Mouse (Mus musculus) cerebellum, postnatal 36 days (tissue): ENCODE results near the gene Wdr31.

ENCODE experiments used
- DNase-seq, 2 experiments: peaks; one replicate each; pipeline ENCODE4 v3.0.0; 2021 to 2022; ENCODE audit warnings: mixed read lengths in 2 of 2

Gene Wdr31

GRCm38 (mm10) chr4:62470598-62471051, at the start of gene Wdr31:
Gene Wdr31, minus strand, starts transcription at chr4:62470896.
- peak; percentile 80 to 82 for DNase-seq

DNA sequence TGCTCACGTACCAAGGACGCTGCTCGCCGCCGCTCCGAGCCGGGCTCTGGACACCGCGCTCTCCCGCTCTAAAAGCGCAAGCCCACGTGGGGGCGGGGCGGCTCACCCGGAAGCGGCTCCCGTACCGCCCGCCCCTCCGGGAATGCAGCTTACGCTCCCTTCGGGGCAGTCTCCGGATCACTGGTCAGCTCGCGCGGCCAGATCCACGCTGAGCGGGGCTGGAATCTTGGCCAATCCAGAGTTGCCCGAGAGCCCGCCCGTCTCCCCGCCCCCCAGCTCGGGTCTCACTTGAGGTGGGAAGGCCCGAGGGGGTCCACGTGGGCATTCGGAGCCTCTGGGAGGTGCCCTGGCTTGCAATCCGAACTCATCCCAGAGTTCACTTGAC, 49.1 kb upstream of the Wdr31 start, which contains the start of gene Alad:
TSS of gene Alad (minus strand) at position 70 of the 385 bp plus-strand sequence.
- peak; percentile 80 to 87 for DNase-seq

DNA sequence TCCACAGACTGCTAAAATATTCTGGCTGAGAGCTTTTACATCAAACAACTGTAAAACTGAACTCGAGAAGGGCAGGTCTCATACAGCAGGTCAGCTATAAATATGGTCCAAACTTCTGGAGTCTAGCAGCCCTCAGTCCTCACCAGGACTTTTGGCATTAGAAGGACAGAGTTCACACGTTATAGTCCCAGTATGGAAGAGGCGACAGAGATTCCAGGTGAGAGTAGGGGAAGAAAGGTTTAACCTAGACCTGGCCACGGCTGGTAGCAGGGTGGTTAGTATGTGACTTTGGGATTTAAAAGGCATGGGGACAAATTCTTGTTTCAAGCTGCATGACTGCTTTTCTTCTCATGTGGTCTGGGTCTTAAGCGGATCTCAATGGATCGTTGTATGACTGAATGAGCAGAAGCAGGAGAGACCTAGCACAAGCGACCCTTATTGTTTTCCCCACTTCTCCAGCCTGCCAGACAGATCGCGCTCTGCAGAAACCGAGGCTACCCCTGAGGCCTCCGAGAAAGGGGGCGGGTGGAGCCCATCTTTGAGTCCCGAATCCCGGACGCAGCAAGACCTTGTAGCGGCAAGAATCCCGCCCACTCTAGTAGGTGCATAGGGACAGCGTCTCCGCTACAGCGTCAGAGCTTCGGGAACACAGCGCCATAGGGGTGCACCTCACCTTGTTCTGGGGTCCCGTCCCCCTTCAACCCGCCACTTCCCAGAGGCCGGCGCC, 48.6 kb upstream of the Wdr31 start:
- DNase-seq, result no peak

DNA sequence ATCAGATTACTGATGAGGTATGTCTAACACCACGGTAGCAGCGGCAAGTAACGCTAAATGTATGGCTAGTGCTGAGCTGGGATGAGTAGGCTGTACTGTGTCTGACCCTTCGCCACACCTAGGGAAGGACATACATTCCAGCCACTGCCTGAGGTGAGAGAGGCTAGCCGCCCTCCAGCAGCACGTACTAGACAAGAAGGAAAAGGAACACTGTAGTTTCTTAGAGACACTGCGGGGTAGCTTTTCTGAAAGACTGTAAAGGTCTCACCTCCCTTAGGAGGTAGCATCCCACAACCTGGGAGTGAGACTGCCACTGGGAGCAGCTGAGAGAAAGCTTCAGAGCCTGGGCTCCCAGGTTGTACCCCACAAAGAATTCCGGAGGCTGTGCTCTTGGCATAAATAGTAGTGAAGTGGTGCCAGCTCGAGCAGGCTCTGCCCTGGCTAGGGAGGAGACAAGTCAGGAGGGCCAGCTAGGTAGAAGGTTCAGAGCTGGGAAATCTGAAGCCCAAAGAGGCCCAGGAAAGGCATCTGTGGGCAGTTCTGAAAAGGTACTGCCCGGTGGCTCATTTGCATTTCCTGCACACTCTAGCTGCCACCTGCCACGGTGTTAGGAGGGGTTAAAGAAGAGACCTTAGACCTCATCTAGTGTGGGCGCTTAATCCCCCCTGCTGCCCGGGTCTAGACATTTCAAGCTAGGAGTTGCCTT, 47.9 kb upstream of the Wdr31 start:
- DNase-seq, result peak; percentile 73 to 76

- no peak for DNase-seq
Measured at GRCm38 (mm10) chr4:62517538-62518415, 47.1 kb upstream of the Wdr31 start.

DNA sequence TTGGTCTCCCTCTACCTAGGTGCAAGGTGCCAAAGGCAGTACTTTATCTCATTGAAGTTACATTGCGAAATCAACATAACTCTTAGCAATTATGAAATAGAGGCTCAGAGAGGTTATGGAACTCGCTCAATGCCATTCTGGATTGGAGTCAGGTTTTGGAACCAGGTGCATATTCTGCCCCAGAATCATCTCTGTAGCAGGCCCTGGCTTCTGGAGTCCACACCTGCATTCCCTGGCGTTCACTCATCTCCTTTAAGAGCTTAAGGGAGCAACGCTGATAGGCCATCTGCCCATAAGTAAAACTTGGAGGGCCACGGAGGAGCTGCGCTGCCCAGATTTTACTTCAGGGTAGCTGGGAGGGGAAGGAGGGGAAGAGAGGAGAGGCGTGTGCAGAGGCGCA, 46.4 kb upstream of the Wdr31 start:
- no peak for DNase-seq

GRCm38 (mm10) chr4:62516579-62516978, 45.9 kb upstream of the Wdr31 start:
- no peak for DNase-seq

GRCm38 (mm10) chr4:62516079-62516478, 45.4 kb upstream of the Wdr31 start:
- DNase-seq, result peak; percentile 68 to 73

- peak in 1 of 2 experiments; percentile 46 for DNase-seq
Measured at GRCm38 (mm10) chr4:62515490-62515889, 44.8 kb upstream of the Wdr31 start.

DNA sequence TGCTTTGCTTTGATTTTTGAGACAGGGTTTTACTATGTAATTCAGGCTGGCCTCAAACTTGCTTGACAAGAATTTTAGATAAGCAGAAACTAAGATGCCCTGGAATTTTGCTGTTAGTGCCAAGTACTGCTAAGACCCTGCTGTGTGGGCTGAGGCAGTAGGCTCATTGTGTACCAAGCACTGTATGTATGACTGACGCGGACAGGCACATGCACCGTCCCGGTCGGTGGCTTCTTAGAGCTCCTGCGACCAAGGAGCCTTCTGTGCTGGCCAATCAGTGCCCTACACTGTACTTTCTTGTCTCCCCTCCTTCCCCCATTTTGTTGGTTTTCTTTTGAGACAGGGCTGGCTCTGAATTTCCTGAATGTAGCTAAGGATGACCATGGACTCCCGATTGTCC, 44.3 kb upstream of the Wdr31 start:
- DNase-seq, result no peak

GRCm38 (mm10) chr4:62513998-62514506, 43.4 kb upstream of the Wdr31 start:
- DNase-seq, result no peak

DNA sequence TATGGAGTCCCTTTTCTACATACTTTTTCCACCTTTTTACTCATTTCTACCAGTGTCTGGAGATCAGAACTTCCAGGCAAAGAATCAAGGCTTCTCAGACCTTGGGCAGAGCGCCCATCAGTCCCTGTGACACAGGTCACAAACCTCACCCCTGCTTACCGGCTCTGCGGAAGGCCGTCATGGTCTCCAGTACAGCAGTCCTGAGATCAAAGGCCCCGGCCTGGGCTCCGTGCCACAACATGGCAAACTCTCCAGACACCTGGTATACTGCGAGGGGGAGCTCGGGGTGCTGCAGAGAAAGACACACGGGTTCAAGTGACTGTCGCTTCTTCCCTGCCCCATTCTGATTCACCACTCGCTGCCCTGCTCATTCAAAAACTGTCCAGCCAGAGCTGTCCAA, 39.2 kb upstream of the Wdr31 start:
- peak in 1 of 2 experiments; percentile 39 for DNase-seq

DNA sequence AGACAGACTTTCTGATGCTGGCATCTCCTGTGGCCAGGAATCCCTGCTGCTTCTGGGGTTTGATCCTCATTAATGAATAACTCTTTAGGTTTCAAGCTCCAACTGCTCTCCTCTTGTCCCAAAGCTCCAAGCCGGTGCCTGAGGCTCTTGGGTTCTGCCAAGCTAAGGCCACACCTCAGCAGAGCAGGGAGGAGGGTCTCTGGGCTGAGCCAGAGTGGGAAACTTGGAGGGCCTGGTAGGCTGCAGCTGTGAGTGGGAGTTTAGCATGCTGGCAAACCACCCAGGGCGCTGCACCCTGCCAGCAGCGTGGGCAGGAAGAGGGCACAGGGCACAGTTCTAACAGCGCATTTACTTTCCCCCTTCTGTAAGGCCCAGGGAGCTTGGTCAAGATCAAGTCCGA, 38.1 kb upstream of the Wdr31 start:
- DNase-seq, result no peak

GRCm38 (mm10) chr4:62506798-62507197, 36.1 kb upstream of the Wdr31 start:
- DNase-seq, result peak; percentile 60

DNA sequence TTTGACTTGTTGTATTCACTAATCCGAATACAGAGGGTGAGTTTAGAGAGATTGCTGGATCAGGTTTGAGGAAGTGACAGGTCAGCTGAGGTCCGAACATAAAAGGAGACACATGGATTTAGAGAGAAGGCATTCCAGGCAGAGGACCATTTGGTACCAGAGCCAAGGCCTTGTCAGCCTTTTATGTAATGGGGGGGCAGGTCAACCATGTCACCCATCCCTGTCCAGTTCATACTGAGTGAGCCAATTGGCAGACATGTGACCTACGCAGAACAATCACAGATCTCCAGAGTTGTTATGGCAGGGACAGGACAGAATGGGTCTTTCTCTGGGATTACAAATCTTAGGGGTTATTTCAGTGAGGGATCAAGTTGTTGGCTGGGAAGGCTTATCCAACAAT, 35.3 kb upstream of the Wdr31 start:
- no peak for DNase-seq

GRCm38 (mm10) chr4:62503374-62503970, 32.8 kb upstream of the Wdr31 start, which contains the start of gene Hdhd3:
Gene Hdhd3, minus strand, starts transcription at chr4:62503467.
- no peak for DNase-seq

- DNase-seq, result no peak
Measured at GRCm38 (mm10) chr4:62502969-62503368, 32.3 kb upstream of the Wdr31 start.

DNA sequence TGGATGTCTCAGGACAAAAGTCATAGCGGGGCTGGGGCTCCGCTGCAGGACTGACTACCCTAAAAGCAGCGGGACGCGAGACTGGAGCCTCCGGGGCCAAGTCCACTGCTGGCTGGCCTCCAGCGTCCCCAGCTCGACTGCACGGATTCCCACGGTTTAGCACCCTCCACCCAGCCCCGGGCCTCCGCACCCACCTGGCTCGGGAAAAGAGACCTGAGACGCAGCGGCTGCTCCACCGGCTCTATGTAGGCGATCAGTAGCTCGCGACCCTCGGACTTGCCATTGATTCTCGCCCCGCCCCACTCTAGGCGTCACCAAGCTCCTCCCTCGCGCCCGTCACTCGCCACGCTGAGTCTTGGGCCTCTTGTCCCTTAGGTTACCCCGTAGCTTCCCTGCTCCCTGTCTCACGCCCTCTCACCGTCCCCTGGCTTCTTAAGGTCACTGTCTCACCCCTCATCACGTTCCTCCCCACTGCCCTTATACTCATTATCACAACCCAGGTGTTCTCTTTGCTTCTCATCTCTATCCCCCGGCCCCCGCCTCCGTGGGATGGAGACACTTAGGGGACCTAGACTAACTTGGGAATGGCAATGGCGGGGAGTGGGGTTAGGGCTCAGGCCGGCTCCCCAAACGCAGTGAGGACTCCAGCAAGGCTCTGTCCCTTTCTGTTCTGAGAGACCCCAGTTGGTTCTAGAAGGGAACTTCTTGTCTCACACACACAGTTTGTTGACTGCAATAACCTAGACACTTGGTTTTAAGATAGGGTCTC, 31.5 kb upstream of the Wdr31 start:
- peak; percentile 90 for DNase-seq

GRCm38 (mm10) chr4:62501534-62501933, 30.8 kb upstream of the Wdr31 start:
- DNase-seq, result no peak

DNA sequence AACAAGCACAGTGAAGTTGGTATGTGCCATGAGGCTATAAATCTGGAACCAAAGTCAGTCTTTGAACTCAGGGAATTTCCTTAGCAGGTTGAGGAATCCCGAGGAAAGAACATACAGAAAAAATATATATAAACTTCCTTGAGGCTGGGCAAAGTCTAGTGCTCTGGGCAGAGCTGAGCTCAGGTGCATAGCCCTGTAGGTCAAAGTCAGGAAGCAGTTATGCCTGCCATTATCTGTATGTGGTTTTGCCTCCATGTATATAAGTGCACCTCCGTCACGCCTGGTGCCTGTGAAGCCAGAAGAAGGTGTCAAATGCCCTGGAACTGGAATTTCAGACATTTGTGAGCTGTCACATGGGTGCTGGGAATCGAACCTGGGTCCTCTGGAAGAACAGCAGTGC, 30.1 kb upstream of the Wdr31 start:
- no peak for DNase-seq

GRCm38 (mm10) chr4:62496815-62497214, 26.1 kb upstream of the Wdr31 start:
- peak in 1 of 2 experiments; percentile 42 for DNase-seq

GRCm38 (mm10) chr4:62495946-62496345, 25.2 kb upstream of the Wdr31 start:
- no peak for DNase-seq
